Mouse (Mus musculus) embryonic stem cell, embryonic (primary cell): ENCODE measurements around the gene Kat7.

Experiments used
- CTCF ChIA-PET, 4 experiments: fragments of 300-600 bp in 2 of 4; fragments of 350-600 bp in 2 of 4; sonication (Branson Sonifier 250); formaldehyde crosslinking; loops; one replicate each; lab custom pipeline; 2022; ENCODE audit warnings: inconsistent platforms in 2 of 4; lab: Charles Lee
- POLR2A ChIA-PET, 4 experiments: fragments of 300-600 bp in 2 of 4; fragments of 350-600 bp in 2 of 4; sonication (Branson Sonifier 250); formaldehyde crosslinking; loops; one replicate each; lab custom pipeline; 2022; ENCODE audit warnings: antibody characterized with exemption in 4 of 4, inconsistent platforms in 1 of 4; lab: Charles Lee

Kat7 gene

GRCm38 (mm10) chr11:95339471-95340021, 29.5 kb upstream of the Kat7 start:
- CTCF ChIA-PET, result interaction anchor here in 3 of 4 experiments (0.5 to 0.6 kb wide), 6 partner anchors 16 to 349 kb away, joined by 3 to 4 read pairs (median 3); partner anchors contain the start of genes Ppp1r9b (in 1 of the 3) and Slc35b1 (in 1 of the 3)
- POLR2A ChIA-PET, result interaction anchor here (0.6 to 26.1 kb wide), 19 partner anchors 11 to 866 kb away, joined by 3 to 401 read pairs (median 4); partner anchors contain the start of genes Kat7 (in 2 of the 4), Ngfr (in 1 of the 4) and Slc35b1 (in 1 of the 4)

- POLR2A ChIA-PET, result interaction anchor here (0.5 to 26.1 kb wide), 30 partner anchors 8 to 920 kb away, joined by 3 to 401 read pairs (median 3); partner anchors contain the start of genes Kat7 (in 3 of the 4), Spop (in 2 of the 4), Nxph3 (in 1 of the 4) and Slc35b1 (in 1 of the 4)
- CTCF ChIA-PET, result interaction anchor here in 1 of 4 experiments (0.6 kb wide), 1 partner anchor 190 kb away, joined by 6 read pairs; no protein-coding TSS in a partner anchor
Observed at GRCm38 (mm10) chr11:95337846-95338342, 27.8 kb upstream of the Kat7 start.

DNA sequence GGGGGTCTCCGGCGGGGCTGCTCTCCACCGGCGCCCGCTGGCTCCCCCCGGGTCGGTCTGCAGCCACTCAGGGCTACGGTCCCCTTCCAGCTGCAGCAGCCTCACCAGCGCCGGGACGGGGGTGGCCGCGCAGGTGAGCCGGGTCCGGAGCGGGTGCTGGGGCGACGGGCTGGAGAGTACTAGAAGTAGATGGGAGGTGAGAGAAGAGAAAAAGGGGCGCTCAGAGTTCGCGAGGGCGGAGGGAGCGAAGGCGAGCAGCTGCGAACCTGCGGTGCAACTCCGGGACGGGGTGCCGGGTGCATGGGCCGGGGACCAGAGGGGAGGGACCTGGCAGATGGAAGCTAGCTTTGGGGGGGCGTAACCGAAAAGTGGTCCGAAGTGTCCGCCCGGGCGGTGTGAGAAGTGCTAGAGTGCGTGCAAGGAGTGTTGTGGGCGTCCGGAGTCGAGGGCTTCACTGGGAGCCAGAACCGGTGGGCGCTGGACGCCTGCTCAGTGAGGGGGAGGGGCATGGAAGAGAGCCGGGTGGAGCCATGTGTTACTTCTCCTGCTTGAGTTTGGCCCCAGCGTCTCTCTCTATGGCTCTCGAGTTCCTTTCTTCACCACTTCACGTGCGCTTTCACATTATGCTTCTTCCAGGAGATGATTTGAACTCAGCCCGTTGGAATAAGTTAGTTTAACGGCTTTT, 27.2 kb upstream of the Kat7 start:
- CTCF ChIA-PET, result interaction anchor here in 1 of 4 experiments (0.6 kb wide), 1 partner anchor 190 kb away, joined by 6 read pairs; no protein-coding TSS in a partner anchor

DNA sequence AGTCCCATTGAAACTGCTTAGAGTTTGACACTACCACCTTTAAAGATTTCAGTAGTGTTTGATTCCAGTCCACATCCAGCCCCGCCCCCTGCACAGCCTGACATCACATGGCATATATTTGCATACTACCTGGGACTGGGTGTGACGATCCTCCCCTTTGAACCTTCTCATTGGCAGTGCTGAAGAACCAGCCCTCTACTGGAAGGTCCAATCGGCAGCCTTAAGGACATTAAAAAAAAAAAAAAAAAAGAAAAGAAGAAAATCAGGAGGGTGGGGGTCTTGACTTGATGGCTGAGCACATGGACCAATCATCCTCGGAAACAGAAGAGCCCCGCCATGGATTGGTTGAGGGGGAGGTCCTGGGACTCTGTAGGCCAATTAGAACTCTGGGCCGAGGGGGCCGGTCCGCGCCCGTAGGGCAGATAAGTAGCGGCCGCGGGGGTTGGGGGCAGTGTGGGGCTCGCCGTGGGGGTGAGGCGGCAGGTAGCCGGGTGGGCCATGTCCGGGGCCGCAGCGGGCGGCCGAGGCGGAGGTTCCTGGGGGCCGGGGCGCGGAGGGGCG, 26.6 kb upstream of the Kat7 start, which contains the start of gene Fam117a:
TSS of gene Fam117a (plus strand) at position 451 of the 561 bp plus-strand sequence.
- CTCF ChIA-PET, result interaction anchor here in 3 of 4 experiments (0.5 to 0.6 kb wide), 4 partner anchors 11 to 48 kb away, joined by 3 to 7 read pairs (median 6); no protein-coding TSS in a partner anchor

More for the DNA sequence above, 27.2 kb upstream of the Kat7 start:
- POLR2A ChIA-PET, result interaction anchor here (0.5 to 26.1 kb wide), 32 partner anchors 9 to 920 kb away, joined by 3 to 401 read pairs (median 4); partner anchors contain the start of genes Kat7 (in 3 of the 4), Spop (in 2 of the 4), Nxph3 (in 1 of the 4) and Phb (in 1 of the 4)

DNA sequence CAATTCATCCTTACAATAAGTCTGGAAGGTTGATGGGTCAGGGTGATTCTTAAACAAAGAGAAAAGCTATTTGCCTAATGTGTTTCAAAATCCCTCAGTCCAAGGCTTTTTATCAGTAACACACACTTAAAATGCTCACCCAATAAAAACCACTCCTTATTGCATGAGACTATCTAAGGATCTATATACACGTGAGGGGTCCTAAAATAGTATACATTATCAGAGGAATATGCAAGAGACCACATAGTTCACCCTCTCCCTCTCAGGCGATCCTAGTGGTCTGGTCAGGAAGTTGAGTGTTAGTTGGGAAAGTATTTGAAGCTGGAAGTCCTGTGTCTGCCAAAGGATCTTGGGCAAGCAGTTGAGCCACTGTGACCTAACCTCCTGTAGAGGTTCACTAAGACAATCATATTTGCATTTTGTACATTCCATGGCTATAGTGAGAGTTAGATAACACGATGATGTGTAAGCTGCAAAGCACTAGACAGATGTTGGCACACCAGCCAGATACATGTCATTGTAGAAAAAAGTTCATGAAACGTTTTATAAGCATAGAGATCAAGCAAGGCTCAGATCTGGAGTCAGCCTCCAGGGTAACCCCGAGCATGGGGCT, 24.5 kb upstream of the Kat7 start:
- CTCF ChIA-PET, result interaction anchor here in 1 of 4 experiments (1.2 kb wide), 1 partner anchor 36 kb away, joined by 3 read pairs; no protein-coding TSS in a partner anchor
- POLR2A ChIA-PET, result interaction anchor here in 3 of 4 experiments (0.5 to 26.1 kb wide), 12 partner anchors 16 to 79 kb away, joined by 3 to 401 read pairs (median 4); partner anchors contain the start of genes Kat7 (in 2 of the 3) and Spop (in 1 of the 3)

More for the DNA sequence above, 26.6 kb upstream of the Kat7 start, which contains the start of gene Fam117a:
- POLR2A ChIA-PET, result interaction anchor here (0.6 to 26.1 kb wide), 20 partner anchors 9 to 437 kb away, joined by 3 to 401 read pairs (median 6); partner anchors contain the start of genes Kat7 (in 3 of the 4), Nxph3 (in 1 of the 4), Phb (in 1 of the 4) and Slc35b1 (in 1 of the 4)

- ChIA-PET POLR2A (interaction anchor here in 3 of 4 experiments (0.5 to 26.1 kb wide), 8 partner anchors 17 to 55 kb away, joined by 3 to 401 read pairs (median 4); partner anchors contain the start of genes Kat7 (in 2 of the 3) and Slc35b1 (in 1 of the 3)), CTCF (interaction anchor here in 2 of 4 experiments (0.9 to 1.2 kb wide), 2 partner anchors 21 to 36 kb away, joined by 3 to 4 read pairs; no protein-coding TSS in a partner anchor)
Observed at GRCm38 (mm10) chr11:95333805-95334204, 23.8 kb upstream of the Kat7 start.

DNA sequence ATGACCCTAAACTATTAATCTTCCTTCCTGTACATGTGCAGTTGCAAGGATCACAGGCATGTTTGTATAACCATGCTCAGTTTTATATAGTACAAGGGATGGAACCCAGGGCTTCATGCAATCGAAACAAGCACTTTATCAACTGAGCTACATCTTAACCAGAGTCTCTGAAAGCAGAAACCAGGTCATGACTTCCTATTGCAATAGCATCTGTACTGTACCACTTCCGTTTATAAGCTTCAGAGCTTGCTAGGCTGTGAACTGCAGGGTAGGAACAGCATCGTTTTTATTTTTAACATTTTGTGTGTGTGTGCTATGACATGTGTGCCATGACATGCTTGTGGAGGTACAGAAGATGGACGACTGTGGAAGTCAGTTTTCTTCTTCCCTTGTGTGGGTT, 23.2 kb upstream of the Kat7 start:
- CTCF ChIA-PET, result interaction anchor here in 2 of 4 experiments (0.6 to 0.9 kb wide), 2 partner anchors 20 to 813 kb away, joined by 4 read pairs; no protein-coding TSS in a partner anchor

GRCm38 (mm10) chr11:95330662-95331061, 20.6 kb upstream of the Kat7 start:
- CTCF ChIA-PET, result no interaction called here
- POLR2A ChIA-PET, result interaction anchor here in 3 of 4 experiments (1.4 to 26.1 kb wide), 4 partner anchors 8 to 20 kb away, joined by 3 to 401 read pairs (median 94); partner anchors contain the start of gene Kat7 (in 3 of the 3)

More for the DNA sequence above, 23.2 kb upstream of the Kat7 start:
- POLR2A ChIA-PET, result interaction anchor here in 2 of 4 experiments (0.7 to 26.1 kb wide), 5 partner anchors 17 to 56 kb away, joined by 3 to 401 read pairs (median 6); partner anchors contain the start of genes Kat7 (in 2 of the 2) and Slc35b1 (in 1 of the 2)

DNA sequence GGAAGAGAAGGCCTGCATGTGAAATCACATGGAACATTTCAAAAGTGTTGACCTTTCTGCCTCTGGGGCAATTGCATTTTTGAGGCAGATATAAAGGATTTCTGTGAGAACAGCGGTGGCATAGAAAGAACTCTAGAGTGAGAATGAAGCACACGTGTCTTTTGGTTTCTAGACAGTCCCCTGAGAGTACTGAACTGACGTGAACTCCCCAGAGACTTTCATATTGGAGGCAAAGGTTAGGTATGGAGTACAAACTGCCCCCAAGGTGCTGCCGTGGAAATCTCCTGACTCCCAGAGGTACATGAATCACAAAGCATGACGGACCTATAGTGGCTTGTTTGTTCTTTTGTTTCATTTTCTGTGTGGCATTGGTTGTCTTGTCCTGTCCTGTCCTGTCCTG, 18.6 kb upstream of the Kat7 start:
- ChIA-PET CTCF (interaction anchor here in 1 of 4 experiments (0.5 kb wide), 1 partner anchor 254 kb away, joined by 4 read pairs; no protein-coding TSS in a partner anchor), POLR2A (interaction anchor here in 3 of 4 experiments (0.7 to 26.1 kb wide), 14 partner anchors 10 to 446 kb away, joined by 3 to 401 read pairs (median 3); partner anchors contain the start of genes Kat7 (in 3 of the 3) and Slc35b1 (in 1 of the 3))

DNA sequence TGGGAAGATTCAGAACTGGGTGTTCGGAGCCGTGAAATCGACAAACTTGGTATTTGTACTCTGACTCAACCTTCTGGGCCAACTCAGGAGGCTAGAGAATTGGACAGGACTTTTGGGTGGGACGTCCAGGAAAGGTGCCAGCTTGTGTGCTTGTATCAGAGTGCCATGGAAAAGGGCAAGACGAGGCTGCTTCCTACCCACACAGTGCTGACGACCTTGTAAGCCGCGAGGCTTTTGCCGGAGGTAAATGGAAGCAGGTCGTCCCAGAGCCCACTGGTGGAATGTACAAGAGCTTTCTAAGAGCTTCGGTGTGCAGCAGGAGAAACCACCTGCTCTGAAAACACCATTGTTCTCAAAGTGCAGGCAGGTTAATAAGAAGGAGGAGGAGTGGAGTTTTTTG, 16.2 kb upstream of the Kat7 start:
- POLR2A ChIA-PET, result interaction anchor here in 3 of 4 experiments (0.5 to 26.1 kb wide), 7 partner anchors 8 to 15 kb away, joined by 3 to 401 read pairs (median 8); partner anchors contain the start of genes Fam117a (in 2 of the 3) and Kat7 (in 2 of the 3)
- CTCF ChIA-PET, result no interaction called here

- POLR2A ChIA-PET, result interaction anchor here in 2 of 4 experiments (0.5 to 26.1 kb wide), 5 partner anchors 10 to 14 kb away, joined by 3 to 401 read pairs (median 8); partner anchors contain the start of genes Fam117a (in 2 of the 2) and Kat7 (in 2 of the 2)
- CTCF ChIA-PET, result no interaction called here
Observed at GRCm38 (mm10) chr11:95325832-95326231, 15.8 kb upstream of the Kat7 start.

- CTCF ChIA-PET, result interaction anchor here in 1 of 4 experiments (0.7 kb wide), 2 partner anchors 170 to 364 kb away, joined by 3 to 5 read pairs; no protein-coding TSS in a partner anchor
- POLR2A ChIA-PET, result interaction anchor here (0.5 to 26.1 kb wide), 7 partner anchors 9 to 107 kb away, joined by 3 to 401 read pairs (median 5); partner anchors contain the start of gene Kat7 (in 3 of the 4)
Observed at GRCm38 (mm10) chr11:95324181-95324580, 14.1 kb upstream of the Kat7 start.

- POLR2A ChIA-PET, result interaction anchor here (0.6 to 14.1 kb wide), 13 partner anchors 8 to 714 kb away, joined by 3 to 401 read pairs (median 5); partner anchors contain the start of genes Fam117a (in 3 of the 4) and Kat7 (in 2 of the 4)
- CTCF ChIA-PET, result interaction anchor here in 3 of 4 experiments (0.6 to 0.8 kb wide), 5 partner anchors 52 to 202 kb away, joined by 3 to 11 read pairs (median 6); no protein-coding TSS in a partner anchor
Observed at GRCm38 (mm10) chr11:95320010-95320409, 10.0 kb upstream of the Kat7 start.

- POLR2A ChIA-PET, result interaction anchor here (0.6 to 14.1 kb wide), 16 partner anchors 10 to 715 kb away, joined by 3 to 401 read pairs (median 4); partner anchors contain the start of genes Fam117a (in 3 of the 4) and Kat7 (in 2 of the 4)
- CTCF ChIA-PET, result interaction anchor here in 3 of 4 experiments (0.6 to 0.8 kb wide), 5 partner anchors 51 to 294 kb away, joined by 3 to 11 read pairs (median 6); no protein-coding TSS in a partner anchor
Observed at GRCm38 (mm10) chr11:95319506-95319905, 9.5 kb upstream of the Kat7 start.

GRCm38 (mm10) chr11:95318116-95318515, 8.1 kb upstream of the Kat7 start:
- ChIA-PET CTCF (interaction anchor here in 1 of 4 experiments (1.1 kb wide), 1 partner anchor 20 kb away, joined by 3 read pairs; no protein-coding TSS in a partner anchor), POLR2A (interaction anchor here in 3 of 4 experiments (0.7 to 14.1 kb wide), 13 partner anchors 8 to 221 kb away, joined by 3 to 401 read pairs (median 3); partner anchors contain the start of genes Fam117a (in 2 of the 3) and Kat7 (in 2 of the 3))
